Mouse (Mus musculus) left cerebral cortex, adult 11 months (tissue): ENCODE data around the gene Cox5a.

Experiments
- DNase-seq: peaks from one replicate; pipeline ENCODE4 v3.0.0; 2022; ENCODE audit warnings: low spot score

Gene Cox5a

DNA sequence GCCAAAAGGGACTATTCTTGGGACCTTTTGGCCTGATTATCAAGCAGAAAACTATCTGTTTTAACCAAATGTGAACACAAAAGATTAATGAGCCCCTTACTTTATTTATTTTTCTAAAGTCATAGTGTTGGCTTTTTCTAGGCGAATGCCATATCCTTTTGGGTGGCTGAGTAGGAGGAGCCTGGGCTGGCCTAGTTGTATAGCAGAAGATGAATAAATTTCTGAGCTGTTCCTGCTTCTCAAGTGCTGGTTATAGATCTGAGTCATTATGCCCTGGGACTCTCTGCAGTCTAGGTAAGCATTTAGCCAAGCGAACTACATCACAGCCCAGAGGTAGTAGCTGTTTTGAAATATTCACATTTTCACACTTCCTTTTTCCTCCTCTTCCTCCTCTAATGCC is 4.4 kb downstream of the Cox5a start:
- no peak for DNase-seq

GRCm38 (mm10) chr9:57526435-57526834 is 5.4 kb downstream of the Cox5a start:
- DNase-seq, result no peak

DNA sequence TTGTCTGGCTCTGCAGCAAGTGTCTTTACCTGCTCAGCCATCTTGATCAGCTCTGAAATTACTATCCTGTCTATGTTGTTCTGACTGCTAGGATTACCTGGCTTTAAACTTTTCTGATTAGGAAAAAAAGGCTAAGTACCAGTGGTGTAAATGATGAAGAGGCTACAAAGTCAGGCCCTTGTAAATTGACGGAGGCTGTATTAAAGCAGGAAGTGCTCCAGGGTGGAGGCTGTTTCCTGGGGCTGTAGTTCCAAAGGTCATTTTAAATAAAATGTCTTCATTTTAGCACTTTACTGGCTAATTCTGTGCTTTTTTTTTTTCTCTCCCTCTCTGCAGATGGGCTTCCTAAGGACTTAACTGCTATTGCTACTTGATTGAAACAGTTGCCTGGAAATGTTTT is 10.9 kb downstream of the Cox5a start:
- no peak for DNase-seq

GRCm38 (mm10) chr9:57536362-57536761 is 15.3 kb downstream of the Cox5a start:
- no peak for DNase-seq

GRCm38 (mm10) chr9:57537044-57537727 is 16.1 kb downstream of the Cox5a start, which contains the start of gene Fam219b:
Gene Fam219b, plus strand, starts transcription at chr9:57537528.
- DNase-seq, result peak; percentile 82

DNA sequence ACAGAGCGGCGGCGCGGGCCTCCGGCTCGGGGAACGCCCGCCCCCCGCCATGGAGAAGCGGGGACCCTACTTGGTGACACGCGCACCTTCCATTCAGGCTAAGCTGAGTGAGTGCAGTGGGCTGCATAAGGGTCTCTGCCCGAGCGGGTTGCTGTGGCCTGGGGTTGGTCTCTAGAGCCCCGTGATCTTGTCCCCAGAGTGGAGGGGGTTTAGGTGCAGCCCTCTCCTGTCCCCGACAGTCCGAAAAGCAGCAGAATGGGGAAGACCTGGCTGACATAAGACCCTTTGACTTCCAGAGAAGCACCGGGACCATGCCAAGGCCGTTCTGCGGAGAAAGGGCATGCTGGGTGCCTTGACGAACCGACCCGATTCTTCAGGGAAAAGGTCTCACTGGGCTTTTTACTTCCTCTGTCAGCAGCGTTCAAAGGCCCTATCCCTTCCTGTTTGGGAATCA is 16.7 kb downstream of the Cox5a start:
- DNase-seq, result no peak

DNA sequence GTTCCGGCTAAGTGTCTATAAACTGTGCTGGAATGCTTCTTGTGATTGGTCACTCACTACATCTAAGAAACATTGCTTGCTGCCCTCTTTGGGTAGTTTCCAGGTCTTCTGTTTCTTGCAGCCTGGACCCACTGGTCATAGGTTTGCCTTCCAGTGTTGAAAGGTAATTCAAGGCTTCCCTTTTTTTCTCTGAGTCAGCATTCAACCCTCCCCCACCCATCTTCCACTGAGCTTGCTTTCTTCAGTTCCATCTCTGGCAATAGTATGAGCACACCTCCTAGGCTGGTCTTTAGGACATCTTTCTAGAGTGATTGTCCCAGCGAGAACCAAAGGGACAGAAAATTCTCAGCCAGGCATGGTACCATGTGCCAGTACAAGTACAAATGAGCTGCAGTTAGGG is 18.5 kb downstream of the Cox5a start:
- no peak for DNase-seq

DNA sequence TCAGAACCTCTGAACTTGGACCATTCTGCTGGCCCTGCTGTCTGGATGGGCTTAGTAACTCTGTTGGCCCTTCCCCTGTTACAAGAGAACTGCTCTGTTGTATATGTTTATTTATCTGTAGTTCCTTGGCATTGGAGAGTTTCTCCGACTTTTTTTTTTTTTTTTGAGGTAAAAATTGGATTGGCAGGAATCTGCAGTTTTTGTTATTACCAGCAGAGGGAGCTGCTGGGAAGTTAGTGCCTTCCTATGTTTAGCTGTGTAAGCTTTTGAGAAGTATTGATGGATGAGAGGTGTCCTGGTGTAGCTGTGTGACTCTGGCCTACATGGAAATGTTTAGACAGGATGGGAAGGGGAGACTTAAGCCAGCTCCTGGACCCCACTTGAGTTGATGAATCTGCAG is 20.2 kb downstream of the Cox5a start:
- DNase-seq, result no peak

- no peak for DNase-seq
Observed at GRCm38 (mm10) chr9:57543951-57544350, 22.9 kb downstream of the Cox5a start.

DNA sequence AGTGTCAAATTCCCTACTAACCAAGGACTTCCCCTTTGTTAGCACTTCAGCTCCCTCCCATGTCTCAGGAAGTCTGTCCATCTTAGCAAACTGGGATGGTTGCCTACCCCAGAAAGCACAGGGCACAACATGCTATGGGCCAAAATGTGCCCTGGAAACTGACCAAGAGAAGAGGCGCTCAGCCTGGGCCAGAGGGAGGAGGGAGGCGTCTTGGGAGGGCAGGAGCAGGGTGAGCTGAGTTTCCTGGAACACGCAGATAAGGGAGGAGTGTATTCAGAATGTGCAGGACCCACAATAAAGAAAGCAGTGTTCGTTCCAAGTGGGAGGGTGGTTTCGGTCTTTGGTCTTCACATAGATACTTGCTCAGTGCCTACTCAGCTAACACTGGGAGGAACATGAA is 26.2 kb downstream of the Cox5a start:
- no peak for DNase-seq

GRCm38 (mm10) chr9:57547869-57548268 is 26.8 kb downstream of the Cox5a start:
- DNase-seq, result no peak

GRCm38 (mm10) chr9:57549186-57549585 is 28.1 kb downstream of the Cox5a start:
- DNase-seq, result no peak

- DNase-seq, result no peak
Observed at GRCm38 (mm10) chr9:57550126-57550862, 29.2 kb downstream of the Cox5a start.

DNA sequence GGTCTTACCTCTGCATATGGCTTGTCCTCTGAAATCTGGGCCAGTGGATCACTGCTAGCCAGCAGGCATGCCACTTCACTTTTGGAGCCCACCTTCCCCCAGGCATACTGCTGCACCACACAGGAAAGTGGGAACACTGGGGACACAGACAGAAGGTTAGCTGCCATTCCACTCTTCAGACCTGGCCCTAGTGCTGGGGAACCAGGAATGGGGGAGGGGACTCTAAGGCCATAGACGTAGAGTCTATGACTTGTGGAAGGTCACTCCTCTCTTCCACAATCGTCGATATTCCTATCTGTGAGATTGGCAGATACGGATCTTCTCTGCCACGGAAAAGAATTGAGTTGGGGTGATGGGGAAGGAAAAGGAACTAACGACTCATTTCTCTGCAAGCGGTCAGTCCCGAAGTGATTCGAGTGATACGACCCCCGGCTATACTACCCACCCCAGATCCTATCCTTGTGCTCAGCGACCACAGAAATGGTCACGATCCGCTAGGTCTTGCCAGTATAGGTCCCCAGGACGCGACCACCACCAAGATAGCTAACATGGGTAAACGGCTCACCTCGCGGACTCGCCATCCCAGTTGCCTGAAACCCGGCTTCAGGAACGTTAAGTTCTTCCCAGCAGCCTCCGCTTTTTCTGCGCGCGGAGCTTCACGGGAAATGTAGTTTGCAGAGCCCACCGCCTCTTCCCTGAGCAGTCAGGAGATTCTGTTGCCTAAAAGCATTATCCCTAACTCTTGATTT is 31.2 kb downstream of the Cox5a start, which contains the start of gene Mpi:
Gene Mpi (minus strand): TSS at position 625 of the 749 bp plus-strand sequence.
- DNase-seq, result no peak

DNA sequence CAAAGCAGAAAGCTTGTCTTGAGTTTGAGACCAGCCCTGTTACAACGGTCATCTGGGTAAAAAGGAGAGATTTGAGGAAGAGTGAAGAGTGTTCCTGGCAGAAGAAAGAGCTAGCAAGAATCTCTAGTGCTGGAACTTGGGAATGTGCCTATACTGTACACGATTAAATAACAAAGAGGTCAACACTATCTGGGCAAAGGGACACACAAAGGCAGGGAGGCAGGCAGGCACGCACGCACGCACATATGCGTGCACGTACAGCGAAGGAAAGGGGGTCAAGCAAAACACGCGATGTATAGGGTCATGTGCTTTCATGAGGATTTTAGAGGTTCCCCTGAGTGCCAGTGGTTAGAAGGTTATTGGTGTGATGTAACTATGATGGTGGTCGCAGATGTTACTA is 32.0 kb downstream of the Cox5a start:
- DNase-seq, result no peak

GRCm38 (mm10) chr9:57554753-57555152 is 33.7 kb downstream of the Cox5a start:
- DNase-seq, result no peak

- no peak for DNase-seq
Observed at GRCm38 (mm10) chr9:57557215-57557614, 36.1 kb downstream of the Cox5a start.

GRCm38 (mm10) chr9:57558625-57559024 is 37.6 kb downstream of the Cox5a start:
- DNase-seq, result no peak

DNA sequence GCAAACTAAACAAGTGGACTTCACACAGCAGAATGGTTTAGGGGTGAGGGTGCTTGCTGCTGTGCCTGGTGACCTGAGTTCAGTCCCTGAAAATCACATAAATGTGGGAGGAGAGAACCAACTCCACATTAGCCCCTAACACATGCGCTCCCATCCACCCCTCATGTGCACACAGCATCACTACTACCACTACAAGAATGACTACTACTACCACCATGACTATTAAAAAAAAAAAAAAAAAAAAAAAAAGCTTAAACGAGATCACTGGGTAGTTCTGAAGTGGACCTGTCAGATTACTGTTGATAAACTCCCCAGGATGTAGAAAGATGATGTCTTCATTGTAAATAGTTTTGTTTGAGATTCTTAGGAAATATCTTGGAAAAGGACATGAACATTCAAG is 38.5 kb downstream of the Cox5a start:
- no peak for DNase-seq

DNA sequence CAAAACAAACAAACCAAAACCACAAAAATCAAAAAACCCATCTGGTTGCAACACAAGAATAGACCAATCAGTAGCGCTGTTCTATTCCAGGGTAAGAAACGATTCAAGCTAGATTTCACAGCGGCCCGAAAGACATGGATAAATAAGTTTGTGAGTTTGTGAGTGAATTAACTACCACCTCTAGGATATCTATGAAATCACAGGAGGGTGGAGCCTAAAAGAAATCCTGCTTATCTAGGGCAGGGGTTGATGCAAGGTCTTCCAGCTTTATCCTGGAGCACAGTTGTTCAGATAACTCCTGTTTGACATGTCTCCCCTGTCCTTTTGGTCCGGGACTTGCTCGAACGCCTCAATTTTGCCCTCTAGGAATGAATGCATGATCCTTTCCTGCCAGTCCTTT is 39.2 kb downstream of the Cox5a start:
- DNase-seq, result no peak

DNA sequence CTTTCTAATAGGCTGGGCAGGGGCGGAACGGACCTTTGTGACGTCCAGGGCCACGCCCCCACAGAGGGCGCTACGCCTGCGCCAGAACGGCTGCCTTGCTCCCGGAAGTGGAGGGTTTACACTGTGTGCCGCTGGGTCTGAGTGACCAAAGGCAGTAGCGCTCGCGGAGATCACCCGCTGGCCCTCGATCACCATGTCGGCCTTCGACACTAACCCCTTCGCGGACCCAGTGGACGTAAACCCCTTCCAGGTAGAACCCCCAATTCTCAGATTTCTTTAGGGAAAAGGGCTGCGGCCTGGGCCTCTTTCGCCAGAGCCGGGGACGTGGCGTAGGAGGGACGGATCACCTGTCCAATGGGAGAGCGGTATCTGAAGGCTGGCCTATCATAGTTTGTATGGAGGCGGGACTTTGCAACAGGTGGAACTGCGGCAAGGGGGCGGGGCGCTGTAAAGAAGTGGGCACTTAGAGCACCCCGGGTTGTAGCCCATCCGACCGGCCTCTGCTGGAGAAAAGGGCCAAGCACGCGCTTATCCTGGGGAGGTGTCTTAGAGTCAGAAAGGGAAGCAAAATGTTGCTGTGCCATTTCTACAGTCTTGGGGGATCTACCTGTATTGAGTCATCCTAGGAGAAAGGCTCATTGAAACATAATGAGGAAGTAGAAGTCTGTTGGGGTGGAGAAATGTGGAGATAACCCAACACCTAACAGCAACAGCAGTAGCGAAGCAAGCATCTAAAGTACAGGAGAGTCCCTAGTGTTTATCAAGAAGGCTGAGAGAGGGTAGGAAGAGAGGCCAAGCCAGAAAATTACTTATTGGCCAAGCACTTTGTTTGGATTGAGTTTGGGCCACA is 40.0 kb downstream of the Cox5a start, which contains the start of gene Scamp2:
Gene Scamp2 (plus strand): TSS at position 83 of the 850 bp plus-strand sequence.
- DNase-seq, result peak; percentile 88

GRCm38 (mm10) chr9:57561711-57562099 is 40.6 kb downstream of the Cox5a start:
- DNase-seq, result no peak
